Mouse (Mus musculus) E14TG2a.4 (cell line): Measurements from ENCODE around the gene Cmip.

Experiments
- H3K27me3 ChIP-seq: 2 replicates; pipeline ENCODE4 v1.6.1; 2014; ENCODE audit warnings: low read length, control low read depth; ENCODE audit not compliant: insufficient read depth
- H3K36me3 ChIP-seq: 2 replicates; pipeline ENCODE4 v1.6.1; 2014; ENCODE audit warnings: low read length, control low read depth; ENCODE audit not compliant: insufficient read depth
- H3K4me1 ChIP-seq: replicated peaks from 2 replicates; pipeline ENCODE4 v1.6.1; 2014; ENCODE audit warnings: low read depth, low read length, control low read depth
- H3K4me3 ChIP-seq: replicated peaks from 2 replicates; pipeline ENCODE4 v1.5.1; 2014; ENCODE audit warnings: mild to moderate bottlenecking, low read length
- H3K9me3 ChIP-seq: 2 replicates; pipeline ENCODE4 v1.6.1; 2014; ENCODE audit warnings: low read length, control low read depth
- CTCF ChIP-seq: conservative IDR thresholded peaks from 2 replicates; pipeline ENCODE4 v1.5.1; 2014; ENCODE audit warnings: low read length
- NANOG ChIP-seq: IDR thresholded peaks from 2 replicates; pipeline ENCODE4 v1.6.1; 2014; ENCODE audit warnings: borderline replicate concordance, low read length, mixed read lengths
- POU5F1 ChIP-seq: IDR thresholded peaks from 2 replicates; pipeline ENCODE4 v1.6.1; 2014; ENCODE audit warnings: low read length, borderline replicate concordance

The Cmip gene

DNA sequence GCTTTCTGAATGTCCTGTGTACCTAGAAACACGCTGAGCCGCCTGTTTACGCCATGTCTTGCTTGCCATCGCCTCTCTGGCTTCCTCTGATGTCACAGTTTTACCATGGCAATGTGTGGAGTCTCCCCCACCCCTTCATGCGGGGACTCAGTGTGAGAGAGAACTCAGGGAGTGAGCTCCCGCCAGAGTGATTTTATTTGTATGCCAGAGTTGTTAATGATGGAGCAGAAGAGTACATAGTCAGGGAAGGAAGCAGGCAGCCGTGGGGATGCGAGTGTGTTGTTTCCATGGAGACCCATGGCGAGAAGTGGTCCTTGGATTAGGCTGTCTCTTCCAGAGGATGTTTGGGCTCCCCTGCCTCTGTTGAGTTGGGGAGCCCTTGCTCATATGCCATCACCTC, 194.2 kb downstream of the Cmip start:
- H3K9me3 ChIP-seq, result no peaks in the 10 kb centered on the region
- H3K27me3 ChIP-seq, result no peaks in the 10 kb centered on the region
- peaks cover 35% of the 10 kb centered on the region for H3K4me1 ChIP-seq
- no peak overlapping the region for H3K4me3 ChIP-seq
- H3K36me3 ChIP-seq, result peaks cover 94% of the 10 kb centered on the region
- TF ChIP-seq POU5F1, result no peak
- TF ChIP-seq CTCF, result no peak
- TF ChIP-seq NANOG, result no peak

DNA sequence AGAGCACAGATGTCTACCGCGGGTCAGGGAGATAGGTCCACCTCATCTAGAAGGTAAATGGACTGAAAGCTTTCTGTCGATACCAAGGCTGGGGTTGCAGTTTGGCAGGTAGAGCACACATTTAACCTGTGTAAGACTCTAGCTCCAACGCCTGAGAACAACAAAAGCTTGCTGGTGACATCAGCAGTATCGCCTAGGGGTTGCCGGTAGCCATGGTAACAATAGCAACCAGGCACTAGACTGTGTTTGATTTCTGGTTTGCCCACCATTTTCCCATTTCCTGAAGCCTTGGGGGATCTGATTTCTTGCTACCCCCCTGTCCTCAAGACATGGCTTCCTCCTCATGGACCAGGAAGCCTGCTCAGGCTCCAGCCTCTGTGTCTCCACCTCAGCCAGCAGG, 197.1 kb downstream of the Cmip start:
- TF ChIP-seq CTCF (no peak), NANOG (no peak), POU5F1 (no peak)
- Histone ChIP-seq H3K4me3 (no peak overlapping the region), H3K4me1 (peaks cover 25% of the 10 kb centered on the region), H3K9me3 (peaks cover 13% of the 10 kb centered on the region), H3K27me3 (no peaks in the 10 kb centered on the region), H3K36me3 (peaks cover 89% of the 10 kb centered on the region)

DNA sequence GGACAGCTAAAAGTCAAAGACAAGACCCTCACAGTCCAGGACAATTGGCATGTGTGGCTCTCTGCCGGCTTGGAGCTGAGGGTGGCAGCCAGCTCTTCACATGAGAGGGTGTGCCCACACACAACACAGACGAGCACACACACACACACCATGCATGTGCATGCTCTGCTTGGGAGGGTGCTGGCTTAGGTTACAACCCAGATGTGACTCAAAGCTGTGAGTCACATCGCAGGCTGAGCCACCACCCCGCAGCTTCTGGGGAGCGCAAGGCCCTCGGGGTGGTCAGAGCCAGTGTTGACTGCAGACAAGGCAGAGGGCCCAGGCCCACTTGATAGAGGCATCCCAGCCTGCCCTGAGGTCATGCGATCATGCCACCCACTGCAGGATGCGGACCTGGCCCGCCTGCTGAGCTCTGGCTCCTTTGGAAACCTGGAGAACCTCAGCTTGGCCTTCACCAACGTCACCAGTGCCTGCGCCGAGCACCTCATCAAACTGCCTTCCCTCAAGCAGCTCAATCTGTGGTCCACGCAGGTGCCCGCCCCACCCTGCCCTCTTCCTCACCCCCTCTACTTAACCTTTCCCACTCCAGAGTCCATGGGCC, 197.8 kb downstream of the Cmip start:
- H3K4me3 ChIP-seq, result no peak overlapping the region
- H3K9me3 ChIP-seq, result peaks cover 13% of the 10 kb centered on the region
- peaks cover 27% of the 10 kb centered on the region for H3K4me1 ChIP-seq
- peaks cover 83% of the 10 kb centered on the region for H3K36me3 ChIP-seq
- TF ChIP-seq NANOG (no peak), CTCF (no peak), POU5F1 (no peak)
- H3K27me3 ChIP-seq, result no peaks in the 10 kb centered on the region

DNA sequence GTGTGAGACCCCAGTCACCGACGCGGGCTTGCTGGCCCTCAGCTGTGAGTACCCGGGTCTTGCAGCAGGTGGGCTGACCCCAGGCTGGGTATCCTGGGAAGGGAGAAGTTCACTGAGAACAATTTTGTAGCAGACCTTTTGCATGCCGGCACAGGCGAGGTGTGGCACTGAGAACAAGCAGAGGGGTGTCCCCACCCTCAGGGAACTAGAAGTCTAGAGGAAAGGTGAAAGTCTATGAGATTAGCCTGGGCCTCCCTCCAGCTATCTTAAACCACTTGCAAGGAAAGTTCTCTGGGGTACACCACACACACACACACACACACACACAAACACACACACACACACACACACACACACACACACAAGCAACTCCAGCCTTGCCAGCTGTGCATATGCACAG, 198.8 kb downstream of the Cmip start:
- no peak for TF ChIP-seq CTCF
- TF ChIP-seq POU5F1, result no peak
- TF ChIP-seq NANOG, result no peak
- no peak overlapping the region for H3K4me3 ChIP-seq
- peaks cover 37% of the 10 kb centered on the region for H3K4me1 ChIP-seq
- peaks cover 13% of the 10 kb centered on the region for H3K9me3 ChIP-seq
- no peaks in the 10 kb centered on the region for H3K27me3 ChIP-seq
- H3K36me3 ChIP-seq, result peaks cover 72% of the 10 kb centered on the region

DNA sequence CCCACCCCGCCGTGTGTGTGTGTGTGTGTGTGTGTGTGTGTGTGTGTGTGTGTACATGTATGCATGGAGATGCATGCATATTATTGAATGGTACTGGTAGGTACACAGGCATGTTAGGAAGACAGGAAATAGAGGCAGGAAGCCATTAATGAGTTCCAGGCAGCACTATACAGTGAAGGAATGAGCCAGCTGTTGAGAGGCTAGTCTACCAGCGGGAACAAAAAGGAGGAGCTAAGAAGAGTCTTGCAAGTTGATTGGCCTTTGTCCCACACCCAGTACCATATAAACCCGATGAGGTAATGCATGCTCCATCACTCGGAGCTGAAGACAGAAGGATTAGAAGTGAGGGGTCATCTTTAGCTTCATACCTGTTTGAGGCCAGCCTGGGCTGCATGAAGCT, 201.6 kb downstream of the Cmip start:
- Histone ChIP-seq H3K4me1 (peaks cover 28% of the 10 kb centered on the region), H3K27me3 (no peaks in the 10 kb centered on the region), H3K9me3 (peaks cover 13% of the 10 kb centered on the region), H3K4me3 (no peak overlapping the region), H3K36me3 (peaks cover 46% of the 10 kb centered on the region)
- TF ChIP-seq CTCF, result no peak
- TF ChIP-seq NANOG, result no peak

DNA sequence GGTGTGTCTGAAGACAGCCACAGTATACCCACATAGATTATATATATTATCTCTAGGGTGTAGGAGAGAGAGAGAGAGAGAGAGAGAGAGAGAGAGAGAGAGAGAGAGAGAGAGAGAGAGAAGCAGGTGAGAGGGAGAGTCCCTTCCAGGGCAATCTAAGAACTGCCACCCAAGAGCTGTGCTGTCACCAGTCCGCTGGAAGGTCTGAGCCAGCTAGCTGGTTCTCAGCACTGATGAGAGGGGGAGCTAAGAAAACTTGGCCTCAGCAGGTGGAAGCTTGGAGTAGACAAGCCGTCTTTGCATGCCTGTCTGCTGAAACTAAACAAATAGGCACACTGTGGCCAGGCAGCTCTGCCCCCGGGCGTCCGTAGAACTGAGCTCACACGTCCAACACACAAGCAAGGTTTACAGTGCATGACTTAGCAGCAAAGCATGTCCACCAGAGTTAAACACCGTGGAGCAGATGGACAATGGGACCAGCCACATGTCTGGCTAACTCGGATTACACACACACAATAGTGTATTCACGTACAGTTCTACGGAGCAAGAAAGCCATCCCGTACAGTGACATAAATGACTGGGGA, 205.9 kb downstream of the Cmip start:
- H3K4me1 ChIP-seq, result peaks cover 25% of the 10 kb centered on the region
- TF ChIP-seq POU5F1 (no peak), NANOG (no peak), CTCF (no peak)
- H3K27me3 ChIP-seq, result 0 out of 2 replicates have a peak, but pooled peaks cover 1% of the 10 kb centered on the region
- no peak overlapping the region for H3K4me3 ChIP-seq
- H3K36me3 ChIP-seq, result peaks cover 3% of the 10 kb centered on the region
- peaks cover 4% of the 10 kb centered on the region for H3K9me3 ChIP-seq

DNA sequence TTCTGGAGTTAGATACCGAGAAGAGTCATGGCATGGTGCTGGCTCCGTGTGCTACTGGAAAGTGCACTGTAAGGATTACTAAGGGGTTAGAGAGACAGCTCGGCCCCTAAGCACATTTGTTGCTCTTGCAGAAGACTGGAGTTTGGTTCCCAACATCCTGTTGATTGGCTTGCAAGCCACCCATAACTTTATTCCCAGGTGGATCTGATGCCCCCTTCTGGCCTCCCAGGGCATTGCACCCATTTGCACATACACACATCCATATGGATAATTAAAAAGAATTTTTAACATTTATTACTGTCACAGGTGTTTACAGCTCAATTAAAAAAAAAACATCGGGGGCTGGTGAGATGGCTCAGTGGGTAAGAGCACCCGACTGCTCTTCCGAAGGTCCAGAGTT, 207.7 kb downstream of the Cmip start:
- no peak overlapping the region for H3K4me3 ChIP-seq
- TF ChIP-seq CTCF, result peak; percentile 71
- no peak for TF ChIP-seq NANOG
- peaks cover 10% of the 10 kb centered on the region; the same call in 1 of the 2 replicates for H3K27me3 ChIP-seq
- H3K9me3 ChIP-seq, result peaks cover 4% of the 10 kb centered on the region
- H3K36me3 ChIP-seq, result no peaks in the 10 kb centered on the region; the same call in none of the 2 replicates
- peaks cover 22% of the 10 kb centered on the region for H3K4me1 ChIP-seq

DNA sequence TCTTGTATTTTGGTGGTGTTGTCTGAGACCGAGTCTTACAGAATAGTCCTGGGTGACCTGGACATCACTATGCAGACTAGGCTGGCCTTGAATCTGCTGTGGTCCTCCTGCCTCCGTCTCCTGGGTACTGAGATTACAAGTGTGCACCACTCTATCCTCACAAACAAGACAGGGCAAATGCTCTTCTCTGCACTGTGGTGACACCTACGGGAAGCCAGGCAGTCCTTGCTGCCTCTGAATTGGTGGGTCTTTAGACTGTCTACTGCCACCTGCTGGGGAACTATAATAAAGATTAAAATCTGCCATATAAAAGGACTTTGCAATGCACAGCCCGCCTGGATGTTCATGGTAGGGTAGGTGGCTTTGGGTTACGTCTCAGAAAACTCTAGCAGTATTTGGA, 208.4 kb downstream of the Cmip start:
- peaks cover 23% of the 10 kb centered on the region for H3K4me1 ChIP-seq
- no peaks in the 10 kb centered on the region; the same call in none of the 2 replicates for H3K36me3 ChIP-seq
- no peak overlapping the region for H3K4me3 ChIP-seq

DNA sequence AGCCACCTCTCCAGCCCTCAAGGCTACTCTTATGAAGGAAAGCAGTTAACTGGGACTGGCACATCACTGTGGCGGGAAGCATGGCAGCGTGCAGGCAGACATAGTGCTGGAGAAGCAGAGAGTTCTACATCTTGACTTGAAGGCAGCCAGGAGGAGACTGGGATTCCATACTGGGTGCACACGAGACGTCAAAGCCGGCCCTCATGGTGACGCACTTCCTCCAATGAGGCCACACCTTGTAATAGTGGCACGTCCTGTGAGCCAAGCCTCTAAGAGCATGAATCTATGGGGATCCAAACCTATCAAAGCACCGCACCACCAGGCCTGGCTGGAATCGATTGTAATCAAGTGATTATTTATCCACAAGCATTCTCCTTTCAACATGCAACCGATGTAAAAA, 210.6 kb downstream of the Cmip start:
- Histone ChIP-seq H3K36me3 (no peaks in the 10 kb centered on the region), H3K4me1 (peaks cover 32% of the 10 kb centered on the region), H3K9me3 (peaks cover 4% of the 10 kb centered on the region), H3K27me3 (peaks cover 21% of the 10 kb centered on the region), H3K4me3 (no peak overlapping the region)
- TF ChIP-seq POU5F1, result no peak
- TF ChIP-seq NANOG, result no peak
- no peak for TF ChIP-seq CTCF

More for the DNA sequence above, 208.4 kb downstream of the Cmip start:
- H3K27me3 ChIP-seq, result peaks cover 17% of the 10 kb centered on the region
- peak; percentile 29 for TF ChIP-seq CTCF
- TF ChIP-seq NANOG, result no peak
- H3K9me3 ChIP-seq, result peaks cover 4% of the 10 kb centered on the region
